Mouse (Mus musculus) kidney, adult 11 months (tissue): Measurements from ENCODE around the gene Sval3.

Experiments used
- DNase-seq: peaks from one replicate; pipeline ENCODE4 v3.0.0; 2022

The Sval3 gene

DNA sequence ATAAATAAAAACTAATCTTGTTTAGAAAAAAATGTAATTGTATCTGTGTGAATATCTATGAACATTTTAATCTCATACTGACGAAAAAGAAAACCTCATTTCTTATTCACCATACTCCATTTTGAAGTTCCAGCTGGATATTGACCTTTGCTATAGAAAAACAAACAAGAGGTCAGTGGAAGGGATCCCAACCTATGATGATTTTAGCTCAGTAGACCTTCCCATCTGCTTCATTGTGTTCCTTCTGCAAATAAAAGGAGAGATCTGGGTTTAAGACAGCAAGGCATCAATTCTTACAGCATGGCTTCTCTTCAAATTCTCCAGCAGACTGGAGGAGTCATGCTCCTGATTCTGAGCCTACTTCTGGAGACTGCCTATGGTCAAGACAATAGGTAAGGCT lies at the start of gene Sval3:
TSS of gene Sval3 (plus strand) at position 301 of the 400 bp plus-strand sequence.
- DNase-seq = no peak

DNA sequence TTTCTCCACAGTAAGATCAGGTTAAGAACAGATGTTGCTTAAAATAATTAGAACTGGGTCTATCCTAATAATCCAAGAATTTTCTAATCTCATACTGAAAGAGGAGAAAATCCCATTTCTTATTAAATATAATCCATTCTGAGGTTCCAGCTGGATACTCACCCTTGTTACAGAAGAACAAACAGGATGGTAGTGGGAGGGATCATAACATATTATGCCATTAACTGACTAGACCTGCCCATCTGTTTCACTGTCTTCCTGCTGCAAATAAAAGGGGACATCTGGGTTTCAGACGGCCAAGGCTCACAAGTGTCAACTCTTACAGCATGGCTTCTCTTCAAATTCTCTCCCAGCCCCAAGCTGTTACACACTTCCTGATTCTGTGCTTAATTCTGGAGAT lies 16.6 kb upstream of the Sval3 start, which contains the start of gene Sval1:
TSS of gene Sval1 (plus strand) at position 301 of the 400 bp plus-strand sequence.
- DNase-seq = no peak
